Mouse (Mus musculus) brain, adult 2 months (tissue): ENCODE data around the gene Map3k3.

Experiments used
- DNase-seq: peaks from one replicate; pipeline ENCODE4 v3.0.0; 2011; ENCODE audit warnings: low read depth, low spot score

The Map3k3 gene

DNA sequence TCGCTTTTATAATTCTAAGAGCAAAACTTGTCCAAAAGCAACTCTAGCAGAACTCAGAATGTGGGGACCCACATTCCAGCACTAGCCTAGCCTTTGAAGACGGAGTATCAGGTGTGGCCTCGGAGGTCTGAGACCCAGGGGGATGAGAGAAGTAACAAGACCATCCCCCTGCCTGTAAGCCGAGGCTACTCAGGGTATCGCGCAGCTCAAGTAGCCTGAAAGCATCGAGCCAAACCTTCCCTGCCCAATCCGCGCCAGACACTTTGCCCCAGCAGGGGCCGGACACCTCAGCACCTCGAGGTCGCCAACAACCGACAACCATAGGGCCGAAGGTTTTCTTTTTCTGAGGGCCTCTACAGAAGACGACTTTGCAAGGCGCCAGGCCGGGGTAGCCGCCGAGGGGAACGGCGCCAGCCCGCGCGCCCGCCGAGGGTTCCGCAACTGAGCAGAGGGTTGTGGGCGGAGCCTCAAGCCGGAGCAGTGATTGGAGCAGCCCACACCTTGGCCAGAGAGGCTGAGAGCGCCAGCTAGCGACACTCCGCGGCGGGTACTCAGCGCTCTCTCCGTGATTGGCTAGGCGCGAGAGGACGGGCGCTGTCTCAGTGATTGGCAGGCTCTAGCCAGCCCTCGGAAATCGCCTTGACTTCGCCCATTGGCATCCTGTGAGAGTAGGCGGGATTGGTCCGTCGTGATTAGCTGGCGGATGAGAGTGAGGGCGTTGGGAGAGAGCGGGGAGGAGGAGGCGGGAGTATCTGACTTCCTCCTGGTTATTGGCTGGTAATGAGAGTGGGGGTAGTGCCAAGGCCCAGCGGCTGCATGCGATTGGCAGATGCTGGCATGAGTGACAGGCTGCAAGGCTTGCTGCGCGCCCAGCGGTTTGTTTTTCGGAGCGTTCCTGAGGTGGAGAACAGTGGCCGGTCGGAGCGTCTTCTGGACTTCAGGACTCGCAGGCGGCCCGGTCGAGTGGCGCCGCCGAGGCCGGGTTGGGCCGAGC is at the start of gene Map3k3:
Map3k3 (plus strand) TSS at position 906 of the 994 bp plus-strand sequence.
- peak; percentile 100 for DNase-seq

DNA sequence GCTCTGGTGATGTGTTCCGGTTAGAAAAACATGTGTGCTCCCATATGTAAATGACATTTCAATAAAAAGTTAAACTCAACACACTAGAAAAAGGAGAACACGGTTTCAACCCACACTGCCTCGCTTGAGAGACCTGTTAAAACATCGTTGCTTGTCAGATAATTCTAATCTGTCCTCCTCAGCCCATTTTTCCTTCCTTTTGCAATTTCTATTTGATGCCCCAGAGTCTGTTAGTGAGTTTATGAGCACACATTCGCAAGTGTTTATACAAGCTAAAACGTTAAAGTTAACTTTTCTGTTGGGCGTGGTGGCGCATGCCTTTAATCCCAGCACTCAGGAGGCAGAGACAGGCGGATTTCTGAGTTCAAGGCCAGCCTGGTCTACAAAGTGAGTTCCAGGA is 49.4 kb upstream of the Map3k3 start:
- no peak for DNase-seq

DNA sequence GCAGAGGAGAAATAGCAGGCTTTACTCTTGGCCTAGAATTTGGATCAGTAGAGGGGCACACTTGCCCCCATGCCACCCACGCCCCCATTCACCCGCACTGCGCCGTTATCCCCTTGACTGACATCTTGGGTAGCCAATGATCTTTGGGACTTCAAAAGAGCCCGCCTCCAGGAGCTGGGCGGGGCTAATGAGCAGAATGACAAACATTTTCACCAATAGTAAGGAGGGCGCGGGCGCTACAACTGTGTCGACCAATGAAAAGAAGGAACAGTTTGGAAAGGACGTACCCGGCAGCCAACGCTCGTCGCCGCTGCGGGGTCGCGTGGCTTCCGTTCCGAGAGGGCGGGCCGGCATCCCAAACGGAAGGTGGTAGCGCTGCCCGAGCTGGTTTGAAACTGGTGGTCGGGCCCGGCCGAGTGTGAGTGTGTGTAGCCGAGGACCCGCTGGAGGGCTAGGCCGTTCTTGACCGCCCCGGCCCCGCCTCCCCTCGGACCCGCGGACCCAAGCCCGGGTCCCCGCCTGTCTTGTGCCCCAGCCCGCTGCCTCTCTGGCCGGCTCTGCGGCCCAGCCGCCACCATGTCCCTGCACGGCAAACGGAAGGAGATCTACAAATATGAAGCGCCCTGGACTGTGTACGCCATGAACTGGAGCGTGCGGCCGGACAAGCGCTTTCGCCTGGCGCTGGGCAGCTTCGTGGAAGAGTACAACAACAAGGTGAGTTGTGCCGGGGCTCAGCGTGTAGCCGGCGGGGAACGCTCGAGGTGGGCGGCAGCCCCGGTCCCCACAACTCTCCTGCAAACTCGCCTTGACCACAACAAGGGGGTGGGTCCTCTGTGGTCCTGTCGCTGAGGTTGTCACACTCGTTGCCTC is 47.6 kb upstream of the Map3k3 start, which contains the start of gene Dcaf7:
Dcaf7 (plus strand) TSS at position 325 of the 870 bp plus-strand sequence.
- peak; percentile 99 for DNase-seq

DNA sequence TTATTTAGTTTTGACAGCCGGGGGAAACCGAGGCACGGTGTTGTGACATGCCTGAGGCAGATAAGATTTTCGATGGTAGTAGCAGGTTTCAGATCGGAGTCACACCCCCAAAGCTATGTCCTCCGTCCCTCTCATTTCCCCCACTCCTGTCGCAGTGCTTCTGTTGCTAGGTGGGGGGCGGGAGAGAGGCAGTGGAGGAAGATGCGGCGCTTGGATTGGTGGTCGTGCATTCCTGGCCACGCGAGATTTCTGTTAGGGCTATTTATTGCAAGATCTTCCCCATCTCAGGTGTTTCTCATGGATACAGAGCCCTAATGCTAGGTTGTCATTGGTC is 47.0 kb upstream of the Map3k3 start:
- DNase-seq: peak; percentile 93

DNA sequence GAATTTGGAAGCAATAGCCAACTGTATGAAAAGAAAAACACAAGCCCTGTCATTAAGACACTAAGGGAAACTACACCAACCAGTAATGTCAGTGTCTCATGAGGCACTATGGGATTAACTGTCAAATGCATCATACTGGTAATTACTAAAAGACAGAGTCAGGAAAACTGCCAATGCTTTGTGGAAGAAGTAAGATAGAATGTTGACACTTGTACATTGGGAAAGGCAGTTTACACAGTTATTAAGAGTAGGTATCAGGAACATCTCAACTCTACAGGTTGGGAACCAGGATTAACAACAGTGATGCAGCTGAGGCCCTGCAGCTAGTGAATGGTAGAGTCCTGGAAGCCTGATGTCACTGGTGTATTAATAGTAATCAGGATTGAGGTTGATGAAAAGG is 40.1 kb upstream of the Map3k3 start:
- DNase-seq: no peak

DNA sequence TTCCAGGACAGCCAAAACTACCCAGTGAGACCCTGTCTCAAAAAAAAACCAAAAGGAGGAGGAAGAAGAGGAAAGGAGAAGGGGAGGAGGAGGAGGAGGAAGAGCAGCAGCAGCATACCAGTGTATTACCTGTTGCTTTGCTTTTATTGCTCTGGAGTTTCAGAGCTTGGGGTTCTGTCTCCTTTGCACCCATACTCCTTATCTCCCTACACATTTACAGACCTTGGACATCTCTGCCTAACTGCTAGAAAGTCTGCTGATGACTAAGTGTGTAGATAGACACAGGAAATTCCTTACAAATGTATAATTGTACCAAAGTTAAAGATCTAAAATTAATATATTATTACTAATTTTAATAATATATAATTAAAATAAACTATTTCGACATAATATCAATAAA is 39.2 kb upstream of the Map3k3 start:
- DNase-seq: no peak

DNA sequence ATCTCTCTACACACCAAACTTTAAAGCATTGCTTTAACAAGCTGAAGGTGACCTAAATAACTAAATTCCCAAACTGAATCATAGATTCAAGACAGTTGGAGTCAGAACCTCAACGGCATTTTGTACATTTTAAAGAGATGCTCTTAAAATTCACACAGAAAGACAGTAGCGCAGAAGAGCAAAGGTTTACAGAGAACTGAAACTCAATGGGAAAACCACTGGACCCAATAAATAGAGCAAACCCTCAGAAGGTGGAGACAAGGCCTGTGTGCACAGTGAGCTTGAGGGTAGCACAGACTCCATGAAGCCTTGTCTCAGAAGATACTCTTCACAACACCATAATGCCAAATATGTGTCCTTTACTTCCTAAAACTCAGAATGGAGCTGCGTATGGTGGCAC is 38.6 kb upstream of the Map3k3 start:
- DNase-seq: no peak

DNA sequence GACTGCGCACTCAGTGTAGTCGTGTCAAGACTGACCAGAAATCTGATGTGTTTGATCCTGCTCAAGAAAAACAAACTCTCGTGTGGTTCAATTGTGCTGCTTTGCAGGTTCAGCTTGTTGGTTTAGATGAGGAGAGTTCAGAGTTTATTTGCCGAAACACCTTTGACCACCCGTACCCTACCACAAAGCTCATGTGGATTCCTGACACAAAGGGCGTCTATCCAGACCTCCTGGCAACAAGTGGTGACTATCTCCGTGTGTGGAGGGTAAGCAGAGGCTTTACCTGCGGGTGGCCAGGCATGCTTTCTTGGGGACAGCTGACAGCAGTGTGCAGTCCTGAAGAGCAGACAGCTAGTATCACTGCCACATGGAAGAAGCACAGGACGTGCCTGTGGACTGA is 37.8 kb upstream of the Map3k3 start:
- no peak for DNase-seq

DNA sequence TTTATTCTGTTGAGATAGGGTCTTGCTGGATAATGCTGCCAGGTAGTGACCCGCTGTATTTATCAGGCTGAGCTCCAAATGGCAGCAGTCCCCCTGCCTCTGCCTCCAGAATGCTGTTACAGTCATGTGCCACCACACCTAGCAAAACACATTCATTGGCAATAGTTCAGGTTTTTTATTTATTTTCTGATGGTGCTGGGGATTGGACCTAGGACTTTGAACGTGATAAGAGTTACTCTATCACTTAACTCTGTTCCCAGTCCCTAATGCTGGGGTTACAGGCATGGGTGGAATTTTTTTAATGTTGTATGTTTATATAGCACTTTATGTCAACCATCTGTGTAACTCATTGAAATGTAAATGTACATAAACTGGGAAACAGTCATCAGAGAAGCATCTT is 30.5 kb upstream of the Map3k3 start:
- DNase-seq: no peak

DNA sequence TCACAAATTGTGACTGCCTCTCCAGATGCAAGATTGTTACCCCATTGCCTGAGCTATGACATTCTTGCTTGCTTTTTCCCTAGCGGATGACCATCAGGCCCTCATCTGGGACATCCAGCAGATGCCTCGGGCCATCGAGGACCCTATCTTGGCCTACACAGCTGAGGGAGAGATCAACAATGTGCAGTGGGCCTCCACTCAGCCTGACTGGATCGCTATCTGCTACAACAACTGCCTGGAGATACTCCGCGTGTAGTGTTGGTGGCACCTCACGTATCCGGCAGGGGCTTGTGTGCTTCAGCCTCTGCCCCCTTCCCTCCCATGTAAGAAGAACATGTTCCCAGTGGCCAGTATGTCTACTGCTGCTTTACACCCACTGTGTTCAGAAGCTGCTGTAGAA is 29.8 kb upstream of the Map3k3 start:
- no peak for DNase-seq

DNA sequence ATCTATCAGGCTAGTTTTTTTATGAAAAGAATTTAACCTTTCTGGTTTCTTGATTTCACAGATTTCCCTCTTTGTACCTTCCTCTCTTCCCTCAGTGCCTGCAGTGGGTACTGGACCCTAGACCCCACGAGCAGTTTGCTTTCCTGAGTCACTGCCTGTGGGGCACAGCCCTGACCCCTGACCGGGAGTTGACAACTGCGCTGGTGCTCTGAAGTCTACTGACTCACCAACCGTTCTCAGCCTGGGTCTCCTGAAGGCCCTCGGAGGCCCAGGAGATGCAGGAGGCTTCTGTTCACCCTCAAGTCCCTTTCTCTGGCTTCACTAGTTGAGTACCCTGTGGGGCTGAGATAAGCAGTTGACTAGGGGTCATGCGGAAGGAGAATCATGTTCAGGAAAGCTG is 29.1 kb upstream of the Map3k3 start:
- no peak for DNase-seq

DNA sequence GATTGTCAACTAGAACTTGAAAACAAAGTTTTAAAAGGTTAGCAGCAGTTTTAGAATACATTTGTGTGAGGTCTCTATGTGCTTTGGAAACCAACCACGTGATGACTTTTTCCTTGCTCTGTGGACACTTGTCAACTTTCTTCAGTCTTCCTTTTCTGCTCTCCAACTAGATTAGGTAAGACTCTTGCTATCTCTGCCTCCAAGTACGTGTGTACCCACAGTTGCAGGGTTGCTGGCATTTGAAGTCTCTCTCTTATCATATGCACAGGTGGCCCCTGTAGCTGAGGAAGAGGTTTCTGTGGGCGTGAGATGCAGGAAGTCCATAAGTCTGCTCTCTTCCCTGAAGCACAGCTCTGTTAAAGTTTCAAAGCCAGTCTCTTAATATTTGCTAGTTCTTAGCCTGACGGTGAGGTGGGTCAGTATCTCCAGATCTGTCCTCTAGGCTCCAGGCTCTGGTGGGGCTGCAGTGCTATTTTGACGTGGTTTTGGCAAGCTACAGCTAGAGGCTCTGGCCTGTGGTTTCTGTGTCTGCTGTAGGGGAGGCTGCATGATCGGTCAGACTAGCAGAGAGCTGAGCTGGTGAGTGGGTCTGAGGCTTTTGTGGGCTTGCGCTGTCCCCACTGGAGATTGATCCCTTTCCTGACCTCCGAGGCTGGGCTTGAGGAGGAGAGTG is 27.5 kb upstream of the Map3k3 start:
- no peak for DNase-seq

DNA sequence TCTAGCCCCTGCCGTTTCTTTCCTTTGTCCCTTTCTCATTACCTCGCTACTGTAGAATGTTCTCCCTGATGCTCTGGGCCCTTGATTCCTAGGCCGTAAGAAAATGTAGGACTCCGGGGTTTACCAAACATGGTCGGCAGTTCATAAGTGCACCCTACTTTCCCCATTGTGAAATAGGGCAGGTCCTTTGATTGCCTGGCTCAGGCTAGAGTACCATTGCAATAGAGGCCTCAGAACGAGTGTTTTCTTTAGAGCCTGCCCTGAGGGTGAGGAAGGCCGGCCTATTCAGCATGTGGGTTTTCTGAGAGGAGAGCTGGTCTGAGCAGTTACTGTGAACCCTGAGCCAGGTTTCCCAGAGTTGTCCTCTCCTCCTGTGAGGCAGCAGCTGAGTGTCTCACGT is 26.4 kb upstream of the Map3k3 start:
- no peak for DNase-seq

DNA sequence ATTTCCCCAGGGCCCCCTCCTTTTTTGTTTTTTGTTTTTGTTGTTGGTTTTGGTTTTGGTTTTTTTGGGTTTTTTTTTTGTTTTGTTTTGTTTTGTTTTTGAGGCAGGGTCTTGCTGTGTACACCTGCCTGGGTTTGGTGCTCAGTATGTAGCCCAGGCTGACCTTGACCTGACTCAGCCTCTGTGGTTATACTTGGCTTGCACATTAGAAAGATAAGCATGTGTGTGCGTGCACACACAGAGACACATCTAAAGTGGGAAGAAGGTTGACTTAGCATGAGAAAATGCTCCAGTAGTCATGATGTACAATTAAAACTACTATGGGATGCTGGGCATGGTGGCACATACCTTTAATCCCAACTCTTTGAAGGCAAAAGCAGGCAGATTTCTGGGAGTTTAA is 23.9 kb upstream of the Map3k3 start:
- DNase-seq: no peak

DNA sequence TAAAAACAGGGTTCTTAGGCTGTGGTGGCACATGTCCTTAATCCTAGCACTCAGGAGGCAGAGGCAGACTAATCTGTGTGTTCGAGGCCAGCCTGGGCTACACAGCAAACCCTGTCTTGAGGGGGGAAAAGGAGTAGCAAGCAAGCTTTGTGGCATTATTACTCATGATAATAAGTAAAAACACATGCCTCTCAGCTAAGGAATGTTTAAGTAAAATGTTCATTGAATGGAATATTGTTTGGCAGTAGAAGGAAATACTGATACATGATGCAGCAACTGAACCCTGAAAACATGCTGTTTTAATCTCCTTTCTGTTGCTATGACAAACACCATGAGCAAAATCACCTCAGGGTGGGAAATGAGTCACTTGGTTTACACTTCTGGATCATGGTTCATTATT is 23.1 kb upstream of the Map3k3 start:
- DNase-seq: no peak

DNA sequence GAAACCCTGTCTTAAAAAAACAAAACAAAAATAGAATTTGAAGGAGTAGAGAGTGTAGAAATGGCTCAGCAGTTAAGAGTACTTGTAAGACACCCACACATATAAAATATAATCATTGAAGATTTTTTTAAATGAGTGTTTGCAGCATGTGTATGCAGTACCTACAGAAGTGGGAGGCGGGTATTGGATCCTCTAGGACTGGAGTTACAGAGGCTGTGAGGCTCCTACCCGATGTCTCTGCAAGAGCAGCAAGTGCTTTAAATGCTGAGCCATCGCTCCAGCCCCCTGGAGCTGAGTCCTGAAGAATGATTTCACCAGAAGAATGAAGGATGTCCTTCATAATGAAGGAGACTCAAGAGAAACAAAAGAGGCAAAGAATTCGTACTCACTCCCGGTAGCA is 20.7 kb upstream of the Map3k3 start:
- DNase-seq: peak; percentile 51

DNA sequence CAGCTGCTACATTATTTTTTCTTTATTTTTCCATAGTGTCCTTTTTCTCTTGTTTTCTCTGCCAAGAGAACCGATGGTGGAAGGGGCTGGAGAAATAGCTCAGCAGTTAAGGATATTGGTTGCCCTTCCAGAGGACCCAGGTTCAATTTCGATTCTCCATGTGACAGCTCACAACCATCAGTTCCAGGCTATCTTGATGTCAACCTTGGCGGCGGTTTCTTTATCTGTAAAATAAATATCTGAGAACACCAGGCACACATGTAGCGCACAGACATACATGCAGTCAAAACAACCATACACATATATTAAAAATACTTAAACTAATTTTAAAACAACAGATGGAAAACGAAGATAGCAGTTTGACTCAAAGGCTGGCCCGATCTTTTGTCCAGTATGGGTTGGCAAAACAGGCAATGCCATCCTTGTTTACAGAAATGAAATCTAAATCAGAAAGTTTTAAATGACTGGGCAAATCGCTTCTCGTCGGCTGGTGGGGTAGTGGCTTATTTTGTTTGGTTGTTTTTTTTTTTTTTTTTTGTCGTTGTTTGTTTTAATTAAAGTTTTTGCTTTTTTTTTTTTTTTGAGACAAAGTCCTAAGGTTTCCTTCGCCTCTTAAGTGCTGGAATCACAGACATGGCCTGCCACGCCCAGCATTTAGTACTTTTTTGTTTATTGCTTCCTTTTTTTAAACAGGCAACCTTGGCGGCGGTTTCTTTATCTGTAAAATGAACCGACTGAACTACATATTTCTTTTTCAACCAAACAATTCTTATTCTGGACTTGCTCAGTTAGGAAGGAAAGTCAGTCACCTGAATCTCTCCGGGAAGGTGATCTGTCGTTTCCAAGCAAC is 19.1 kb upstream of the Map3k3 start:
- DNase-seq: no peak

DNA sequence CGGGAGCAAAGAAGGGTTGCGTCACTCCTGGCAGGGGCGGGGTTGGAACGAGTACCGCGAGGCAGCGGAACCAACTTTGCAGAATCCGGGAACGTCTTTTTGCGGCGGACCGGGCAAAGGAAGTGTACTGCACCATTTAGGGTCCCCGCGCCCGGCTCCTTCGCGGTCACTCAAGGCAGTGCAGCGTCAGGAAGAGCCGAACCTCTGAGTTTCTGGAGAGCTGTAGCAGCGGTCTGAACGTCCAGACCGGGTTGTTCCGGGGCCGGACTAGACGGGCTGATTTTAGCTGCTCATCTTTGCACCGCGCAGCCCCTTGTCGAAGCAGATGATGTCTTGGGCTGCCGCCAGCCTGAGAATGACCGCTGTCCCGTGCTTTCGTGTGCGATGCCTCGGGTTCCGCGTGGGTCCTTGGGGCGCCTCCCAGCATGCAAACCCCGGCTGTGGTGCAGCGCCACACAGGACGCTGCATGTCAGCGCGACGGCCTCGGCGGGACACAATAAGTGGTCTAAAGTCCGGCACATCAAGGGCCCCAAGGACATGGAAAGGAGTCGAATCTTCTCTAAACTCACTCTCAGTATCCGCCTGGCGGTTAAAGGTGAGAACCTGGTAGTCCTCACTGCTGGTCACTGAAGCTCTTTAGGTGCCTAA is 18.4 kb upstream of the Map3k3 start, which contains the start of gene Taco1:
Taco1 (plus strand) TSS at position 139 of the 649 bp plus-strand sequence.
- DNase-seq: peak; percentile 98

DNA sequence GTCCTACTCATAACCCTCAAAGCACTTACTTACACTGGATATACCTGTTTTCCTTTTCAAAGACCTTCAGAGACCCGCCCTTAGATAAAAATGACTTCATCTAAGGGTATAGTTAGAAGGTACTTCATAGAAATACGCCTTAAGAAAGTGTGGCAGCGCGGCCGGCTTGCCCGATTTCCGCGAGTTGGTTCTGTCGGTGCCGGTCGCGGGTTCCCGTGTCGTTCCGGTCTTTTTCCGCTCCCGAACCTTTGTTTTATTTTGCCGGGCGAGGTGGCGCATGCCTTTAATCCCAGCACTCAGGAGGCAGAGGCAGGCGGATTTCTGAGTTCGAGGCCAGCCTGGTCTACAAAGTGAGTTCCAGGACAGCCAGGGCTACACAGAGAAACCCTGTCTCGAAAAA is 17.8 kb upstream of the Map3k3 start:
- DNase-seq: peak; percentile 95

DNA sequence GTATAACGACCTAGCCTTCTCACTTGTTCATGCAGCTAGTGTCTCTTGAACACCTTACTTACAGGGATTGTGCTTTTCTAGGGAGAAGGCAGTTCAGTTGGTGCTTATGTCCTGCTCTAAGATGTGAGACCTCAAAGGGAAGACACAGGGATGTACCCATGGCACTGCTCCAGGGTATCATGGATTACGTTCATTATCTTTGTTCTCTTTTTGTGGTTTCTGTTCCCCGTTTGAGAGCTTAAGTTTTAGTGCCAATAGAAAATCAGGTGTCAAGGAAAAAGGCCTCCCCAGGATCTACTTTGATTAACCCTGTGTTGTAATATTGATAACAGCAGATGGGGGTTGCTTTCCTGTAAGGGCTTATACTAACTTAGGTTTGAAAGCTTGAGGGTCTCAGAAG is 10.6 kb upstream of the Map3k3 start:
- DNase-seq: no peak
